Mouse (Mus musculus): Measurements from ENCODE around the gene Prickle1. TPM values are rescaled to one million over a fixed set of nuclear protein-coding genes. Genes with fewer than 3 reads are reported as not detected.

The Prickle1 gene
- polyA plus RNA-seq, 1 experiment from 2014 or later: 30.3 TPM

DNA sequence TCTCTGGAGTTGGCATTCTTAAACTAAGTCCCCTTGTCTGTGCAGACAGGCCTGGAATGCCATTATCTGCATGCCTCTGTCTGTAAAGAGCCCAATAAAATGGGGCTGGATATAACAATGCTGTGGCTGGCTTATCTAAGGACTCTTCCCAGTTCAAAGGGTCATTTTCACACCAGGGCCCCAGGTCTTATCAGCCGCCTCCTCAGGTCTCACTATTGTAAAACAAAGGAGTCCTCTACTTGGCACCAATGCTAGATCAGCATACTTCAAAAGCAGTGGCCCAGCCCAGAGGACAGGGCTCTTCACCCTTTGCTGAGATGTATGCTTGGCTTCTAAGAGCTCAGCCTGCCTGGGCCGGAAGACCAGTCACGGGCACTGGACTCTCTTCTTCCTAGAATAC lies 56.3 kb downstream of the Prickle1 start:
- Histone ChIP-seq H3K9me3 (no peaks in the 10 kb centered on the region), H3K27ac (replicated peaks) (peak overlapping the region; percentile 82), H3K9ac (no peak overlapping the region), H3K4me2 (peak overlapping the region; percentile 58), H3K4me3 (0 out of 2 replicates have a peak overlapping the region, but pooled peaks have one; percentile 5), H3K4me1 (peaks cover 72% of the 10 kb centered on the region), H3K36me3 (no peaks in the 10 kb centered on the region), H3K27me3 (replicated peaks) (no peaks in the 10 kb centered on the region)
- peak; percentile 29; the same call in 1 of the 2 replicates for ATAC-seq (ENCODE audit: extremely low read depth, insufficient number of reproducible peaks, low FRiP score, low TSS enrichment)
- WGBS: 22% methylated on average over 3 of the region's 3 CpGs

DNA sequence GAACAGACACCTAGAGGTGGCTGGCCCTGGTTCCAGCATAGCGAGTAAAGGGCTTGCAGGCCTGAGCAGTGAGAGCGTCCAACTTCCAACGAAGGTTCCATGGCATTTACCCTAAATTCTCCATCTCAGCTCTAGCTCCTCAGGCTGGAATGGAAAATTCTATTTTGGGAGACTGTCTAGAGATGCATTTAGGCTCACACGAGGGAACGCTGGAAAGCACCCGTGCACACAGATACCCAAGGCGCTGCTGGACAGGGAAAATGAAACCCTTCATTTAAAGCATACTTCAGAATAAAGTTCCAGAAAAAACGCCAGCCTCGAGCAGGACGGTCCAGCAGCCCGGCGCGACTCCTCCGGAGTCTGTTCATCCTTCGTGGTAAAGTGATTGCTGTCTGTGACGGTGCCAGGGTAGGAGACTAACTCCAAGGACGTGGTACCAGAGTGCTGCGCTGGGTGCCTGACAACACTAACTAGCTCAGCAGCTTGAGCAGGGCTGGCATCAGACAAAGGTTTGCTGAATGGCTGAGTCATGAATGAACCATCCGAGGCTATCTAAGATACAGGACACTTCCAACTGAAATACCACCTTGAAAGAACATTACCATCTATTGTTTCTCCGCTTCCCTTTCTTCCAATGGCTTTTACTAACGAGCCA lies 57.0 kb downstream of the Prickle1 start:
- peak overlapping the region; percentile 12; the same call in 1 of the 2 replicates for H3K4me3 ChIP-seq
- ATAC-seq (ENCODE audit: extremely low read depth, insufficient number of reproducible peaks, low FRiP score, low TSS enrichment): no peak
- H3K27me3 ChIP-seq (replicated peaks): no peaks in the 10 kb centered on the region
- H3K9ac ChIP-seq: peak overlapping the region; percentile 56
- no peaks in the 10 kb centered on the region for H3K9me3 ChIP-seq
- H3K27ac ChIP-seq (replicated peaks): peak overlapping the region; percentile 85
- peak overlapping the region; percentile 58 for H3K4me2 ChIP-seq
- peaks cover 75% of the 10 kb centered on the region for H3K4me1 ChIP-seq
- H3K36me3 ChIP-seq: no peaks in the 10 kb centered on the region
- WGBS: 48% methylated on average over 21 of the region's 21 CpGs

DNA sequence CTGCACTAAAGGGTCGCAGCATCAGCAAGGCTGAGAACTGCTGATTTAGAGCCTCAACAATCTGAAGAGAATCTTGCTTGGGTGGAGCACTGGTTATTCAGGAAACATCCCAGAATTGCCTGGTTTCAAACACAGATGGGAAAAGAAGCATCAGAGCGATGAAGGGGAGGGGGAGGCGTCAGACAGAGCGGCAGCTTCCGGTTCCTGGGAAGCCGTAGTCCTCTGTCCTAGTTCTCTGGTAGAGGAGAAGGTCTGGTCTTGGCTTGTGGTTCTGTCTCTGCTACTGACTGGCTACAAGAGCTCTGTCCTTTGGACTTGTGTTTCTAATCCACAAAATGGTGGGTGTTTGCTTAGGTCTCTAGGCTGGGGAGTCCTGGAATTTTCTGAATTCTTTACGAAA lies 57.9 kb downstream of the Prickle1 start:
- Histone ChIP-seq H3K4me3 (no peak overlapping the region), H3K27me3 (replicated peaks) (no peaks in the 10 kb centered on the region), H3K4me1 (peaks cover 82% of the 10 kb centered on the region), H3K9ac (peak overlapping the region; percentile 56), H3K27ac (replicated peaks) (peak overlapping the region; percentile 85), H3K9me3 (no peaks in the 10 kb centered on the region), H3K36me3 (no peaks in the 10 kb centered on the region), H3K4me2 (peak overlapping the region; percentile 58; the same call in 1 of the 2 replicates)
- ATAC-seq (ENCODE audit: extremely low read depth, insufficient number of reproducible peaks, low FRiP score, low TSS enrichment): no peak
- 63% methylated on average over 7 of the region's 7 CpGs for WGBS

DNA sequence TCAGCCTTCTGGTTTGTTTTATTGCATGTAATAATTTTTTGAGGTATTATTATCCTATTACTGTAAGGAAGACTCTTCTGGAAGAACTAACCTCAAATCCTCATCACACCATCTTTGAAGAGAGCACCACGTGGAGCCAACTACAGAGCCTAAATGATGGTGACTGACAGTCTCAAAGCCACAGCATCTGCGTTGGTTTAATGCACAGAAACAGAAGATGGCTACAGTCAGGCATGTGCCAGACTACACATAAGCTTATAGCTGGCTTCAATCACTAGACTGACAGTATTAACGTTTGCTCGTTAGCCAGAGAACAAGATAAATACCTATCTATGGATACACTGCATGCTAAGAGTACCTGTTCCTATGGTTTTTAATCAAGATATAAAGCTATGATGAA lies 59.5 kb downstream of the Prickle1 start:
- Histone ChIP-seq H3K9ac (no peak overlapping the region), H3K27ac (replicated peaks) (no peak overlapping the region), H3K4me1 (peaks cover 81% of the 10 kb centered on the region), H3K36me3 (no peaks in the 10 kb centered on the region), H3K4me3 (no peak overlapping the region), H3K4me2 (no peak overlapping the region), H3K9me3 (no peaks in the 10 kb centered on the region), H3K27me3 (replicated peaks) (no peaks in the 10 kb centered on the region)
- ATAC-seq (ENCODE audit: extremely low read depth, insufficient number of reproducible peaks, low FRiP score, low TSS enrichment): no peak
- WGBS: 63% methylated on average over 4 of the region's 4 CpGs

DNA sequence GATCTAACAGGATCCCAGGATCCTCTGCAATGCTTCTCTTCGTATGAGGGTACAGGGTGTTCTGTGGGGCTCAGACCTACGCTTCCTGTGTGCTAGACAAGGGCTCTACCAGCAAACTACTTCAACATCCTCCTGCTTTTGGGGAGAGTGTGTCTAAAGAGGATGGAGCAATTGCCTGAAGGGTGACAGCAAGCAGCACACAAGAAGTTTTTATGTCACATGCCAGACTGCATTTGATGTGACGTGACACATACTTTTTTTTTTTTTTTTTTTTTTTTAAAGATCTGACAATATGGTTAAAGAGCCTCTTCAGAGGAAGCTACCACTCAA lies 65.0 kb downstream of the Prickle1 start:
- Histone ChIP-seq H3K4me2 (peak overlapping the region; percentile 28; the same call in 1 of the 2 replicates), H3K4me3 (no peak overlapping the region), H3K27ac (replicated peaks) (peak overlapping the region; percentile 70), H3K9me3 (no peaks in the 10 kb centered on the region), H3K27me3 (replicated peaks) (no peaks in the 10 kb centered on the region), H3K9ac (peak overlapping the region; percentile 54), H3K4me1 (peaks cover 73% of the 10 kb centered on the region), H3K36me3 (no peaks in the 10 kb centered on the region)
- WGBS: 56% methylated on average over 3 of the region's 3 CpGs
- ATAC-seq (ENCODE audit: extremely low read depth, insufficient number of reproducible peaks, low FRiP score, low TSS enrichment): no peak

DNA sequence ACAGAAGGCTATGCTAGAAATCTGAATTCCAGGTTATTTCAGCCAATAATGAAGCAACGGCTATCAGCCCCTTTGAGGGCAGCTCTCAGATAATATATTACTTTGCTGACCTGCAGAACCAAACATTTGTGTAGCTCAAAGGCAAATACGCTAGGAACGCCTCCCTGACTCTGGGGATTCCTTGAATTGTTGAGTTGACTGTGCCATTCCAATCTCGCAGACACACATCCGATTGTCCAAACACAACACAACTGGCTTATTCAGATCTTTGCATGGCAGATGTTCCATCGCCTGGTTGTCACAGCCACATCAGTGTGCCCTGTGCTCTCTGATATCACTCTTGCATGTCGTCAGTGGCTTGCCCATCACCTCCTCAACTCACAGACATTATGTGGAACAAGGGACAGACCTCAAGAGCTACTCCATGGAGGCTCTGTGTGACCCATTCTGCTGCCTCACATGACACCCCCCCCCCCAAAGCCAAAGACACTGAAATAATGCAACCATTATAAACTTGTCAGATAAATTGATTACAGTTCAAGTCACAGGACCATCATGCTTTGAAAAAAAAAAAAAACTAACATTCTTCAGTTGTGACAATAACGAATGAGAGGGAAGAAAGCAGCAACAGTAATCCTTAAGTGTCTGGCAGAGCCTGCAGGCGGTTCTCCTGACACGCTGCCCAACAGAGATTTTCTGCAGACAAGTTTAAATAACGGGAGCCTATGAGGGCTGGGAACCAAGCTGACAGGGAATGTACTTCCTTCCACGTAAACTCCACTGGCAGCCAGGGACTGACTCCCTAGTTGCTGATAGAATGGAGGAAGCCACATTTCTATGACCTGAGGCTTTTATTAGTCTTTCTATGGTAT lies 65.6 kb downstream of the Prickle1 start:
- Histone ChIP-seq H3K9ac (peak overlapping the region; percentile 54), H3K4me3 (no peak overlapping the region), H3K27ac (replicated peaks) (peak overlapping the region; percentile 70), H3K9me3 (no peaks in the 10 kb centered on the region), H3K27me3 (replicated peaks) (no peaks in the 10 kb centered on the region), H3K36me3 (no peaks in the 10 kb centered on the region), H3K4me1 (peaks cover 78% of the 10 kb centered on the region), H3K4me2 (peak overlapping the region; percentile 28)
- WGBS: 20% methylated on average over 12 of the region's 12 CpGs
- ATAC-seq (ENCODE audit: extremely low read depth, insufficient number of reproducible peaks, low FRiP score, low TSS enrichment): no peak

DNA sequence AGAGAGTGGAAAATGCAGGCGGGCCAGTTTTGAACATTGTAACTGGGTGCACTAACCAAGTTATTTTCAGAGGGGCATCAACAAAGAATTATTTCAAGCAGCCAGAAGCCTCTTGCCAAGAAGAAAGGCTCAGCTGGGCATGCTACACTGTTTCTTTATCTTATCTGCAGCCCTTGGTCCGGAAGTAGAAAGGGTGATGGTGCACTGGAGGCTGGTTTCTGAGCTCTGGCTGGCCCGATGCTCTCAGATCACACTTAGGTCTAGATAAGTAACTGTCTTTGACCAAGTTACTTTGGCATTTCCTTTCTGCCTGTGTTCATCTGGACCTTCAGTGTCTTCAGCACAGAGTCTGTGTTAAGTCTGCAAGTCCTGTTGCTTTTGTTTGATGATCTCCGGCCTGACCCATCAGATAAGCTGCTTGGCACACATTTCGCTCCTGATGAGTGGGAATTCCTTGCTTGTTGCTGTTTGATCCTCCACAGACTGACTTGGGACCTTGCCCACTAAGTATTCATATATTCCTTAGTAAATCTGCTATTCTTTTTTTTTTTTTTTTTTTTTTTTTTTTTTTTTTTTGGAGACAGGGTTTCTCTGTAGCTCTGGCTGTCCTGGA lies 70.3 kb downstream of the Prickle1 start:
- peak overlapping the region; percentile 28 for H3K4me2 ChIP-seq
- no peak overlapping the region for H3K4me3 ChIP-seq
- no peaks in the 10 kb centered on the region for H3K27me3 ChIP-seq (replicated peaks)
- 13% methylated on average over 5 of the region's 5 CpGs for WGBS
- H3K4me1 ChIP-seq: peaks cover 87% of the 10 kb centered on the region
- no peaks in the 10 kb centered on the region for H3K9me3 ChIP-seq
- H3K36me3 ChIP-seq: no peaks in the 10 kb centered on the region
- peak overlapping the region; percentile 17; the same call in 1 of the 2 replicates for H3K9ac ChIP-seq
- H3K27ac ChIP-seq (replicated peaks): peak overlapping the region; percentile 88
- ATAC-seq (ENCODE audit: extremely low read depth, insufficient number of reproducible peaks, low FRiP score, low TSS enrichment): no peak

DNA sequence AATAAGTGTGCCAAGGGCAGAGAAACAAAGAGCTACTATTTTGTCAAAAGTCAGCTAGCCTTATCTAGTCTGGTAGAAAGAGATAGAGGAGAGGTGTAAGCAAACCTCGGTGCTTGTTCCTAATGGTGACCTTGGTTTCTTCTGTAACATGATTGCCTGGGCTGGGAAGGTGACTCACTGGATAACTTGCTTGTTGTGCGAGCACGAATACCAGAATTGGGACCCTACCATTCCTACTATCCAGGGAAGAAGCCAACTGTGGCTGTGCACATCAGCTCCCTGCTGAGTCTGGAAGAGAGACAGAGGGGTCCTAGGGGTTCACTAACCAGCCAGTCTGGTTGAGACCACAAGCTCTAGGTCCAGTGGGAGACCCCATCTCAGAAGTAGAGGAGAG lies 73.9 kb downstream of the Prickle1 start:
- Histone ChIP-seq H3K4me3 (no peak overlapping the region), H3K27me3 (replicated peaks) (no peaks in the 10 kb centered on the region), H3K9ac (peak overlapping the region; percentile 97), H3K9me3 (no peaks in the 10 kb centered on the region), H3K27ac (replicated peaks) (peak overlapping the region; percentile 100), H3K4me2 (peak overlapping the region; percentile 88), H3K4me1 (peaks cover 73% of the 10 kb centered on the region), H3K36me3 (no peaks in the 10 kb centered on the region)
- WGBS: 12% methylated on average over 3 of the region's 3 CpGs
- ATAC-seq (ENCODE audit: extremely low read depth, insufficient number of reproducible peaks, low FRiP score, low TSS enrichment): no peak

DNA sequence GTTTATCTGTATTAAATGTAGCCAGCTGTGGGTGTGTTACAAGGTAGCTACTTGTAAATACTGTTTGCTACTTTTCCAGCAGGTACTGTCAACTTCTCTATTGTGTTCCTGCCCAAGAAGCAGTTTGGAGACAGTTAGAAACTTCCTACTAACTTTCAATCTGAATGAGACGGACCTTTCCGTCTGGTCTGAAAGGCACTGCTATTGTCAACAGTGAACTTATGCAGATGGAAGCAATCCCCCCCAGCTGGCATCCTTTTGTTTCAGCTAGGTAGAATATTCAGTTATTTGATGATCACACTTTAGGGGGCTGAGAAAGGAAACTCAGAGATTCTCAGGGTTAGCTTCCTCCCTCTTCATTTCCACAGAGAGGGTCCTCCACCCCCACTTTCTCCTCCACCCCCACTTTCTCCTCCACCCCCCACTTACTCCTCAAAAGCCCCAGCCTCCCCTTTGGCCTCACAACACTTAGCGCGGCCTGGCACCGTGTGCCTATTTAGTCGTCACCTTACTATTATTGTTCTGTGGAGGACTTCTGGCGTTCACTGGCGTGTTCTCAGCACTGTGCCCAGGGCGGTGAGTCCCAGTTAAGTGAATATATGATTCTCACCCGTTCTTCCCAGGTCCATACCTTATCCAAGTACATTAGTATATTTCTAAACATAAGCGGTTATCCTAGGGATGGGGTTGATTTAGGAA lies 74.5 kb downstream of the Prickle1 start:
- peaks cover 76% of the 10 kb centered on the region for H3K4me1 ChIP-seq
- peak overlapping the region; percentile 100 for H3K27ac ChIP-seq (replicated peaks)
- H3K9ac ChIP-seq: peak overlapping the region; percentile 97
- H3K4me2 ChIP-seq: peak overlapping the region; percentile 88
- no peak overlapping the region for H3K4me3 ChIP-seq
- H3K36me3 ChIP-seq: no peaks in the 10 kb centered on the region
- no peak for ATAC-seq (ENCODE audit: extremely low read depth, insufficient number of reproducible peaks, low FRiP score, low TSS enrichment)
- no peaks in the 10 kb centered on the region for H3K27me3 ChIP-seq (replicated peaks)
- H3K9me3 ChIP-seq: no peaks in the 10 kb centered on the region
- whole genome bisulfite sequencing: 19% methylated on average over 11 of the region's 11 CpGs

DNA sequence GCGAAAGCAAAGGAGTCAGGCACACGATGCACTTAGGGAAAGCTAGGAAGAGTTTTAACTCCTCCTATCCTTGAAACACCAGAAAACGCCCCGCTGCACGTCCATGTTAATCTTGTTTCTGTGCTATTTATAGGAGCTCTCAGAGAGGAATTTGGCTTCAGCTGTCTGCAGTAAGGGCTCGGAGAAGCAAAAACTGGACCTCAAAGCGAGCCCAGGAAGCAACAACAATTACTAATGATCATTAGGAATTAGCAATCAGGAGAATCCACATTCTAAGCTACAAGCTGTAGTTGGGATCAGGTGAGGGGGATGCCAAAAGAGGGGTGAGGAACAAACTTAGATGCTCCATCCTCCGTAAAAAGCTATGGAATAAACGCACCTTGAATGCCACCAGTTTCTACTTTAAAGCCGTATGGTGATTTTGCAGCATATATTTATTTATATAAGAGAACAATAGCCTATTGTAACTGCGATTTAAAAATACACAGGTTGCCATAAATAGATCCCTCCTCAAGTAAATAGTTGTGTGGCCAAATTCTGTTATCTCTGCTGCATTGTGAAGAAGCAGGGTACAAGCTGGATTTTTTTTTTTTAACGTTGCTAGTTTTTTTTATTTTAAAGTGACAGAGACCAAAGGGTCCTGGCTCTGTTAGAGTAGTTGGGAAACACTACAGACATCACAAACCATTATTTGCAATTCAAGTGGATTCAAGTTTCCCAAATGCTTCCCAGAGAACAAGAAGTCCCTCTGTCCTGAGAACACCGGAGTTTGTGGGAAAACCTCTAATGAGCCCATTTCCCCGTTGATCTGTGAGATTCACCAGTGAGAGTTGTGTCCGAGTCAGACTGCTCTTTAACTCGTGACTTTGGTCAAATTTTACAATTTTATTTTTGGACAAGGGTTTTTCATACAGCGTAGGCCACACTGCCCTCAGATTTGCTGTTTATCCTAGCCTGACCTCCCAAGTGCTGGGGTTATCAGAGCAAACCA lies 75.6 kb downstream of the Prickle1 start:
- no peak for ATAC-seq (ENCODE audit: extremely low read depth, insufficient number of reproducible peaks, low FRiP score, low TSS enrichment)

More for the DNA sequence above, 75.6 kb downstream of the Prickle1 start:
- Histone ChIP-seq H3K4me1 (peaks cover 80% of the 10 kb centered on the region), H3K27me3 (replicated peaks) (no peaks in the 10 kb centered on the region), H3K4me3 (peak overlapping the region; percentile 92), H3K4me2 (peak overlapping the region; percentile 88), H3K9ac (peak overlapping the region; percentile 97), H3K27ac (replicated peaks) (peak overlapping the region; percentile 100), H3K36me3 (no peaks in the 10 kb centered on the region), H3K9me3 (no peaks in the 10 kb centered on the region)
- 3% methylated on average over 17 of the region's 17 CpGs for whole genome bisulfite sequencing
